Mouse (Mus musculus) heart, postnatal 0 days (tissue): ENCODE data around the gene Tcte1. TPM values are rescaled to one million over a fixed set of nuclear protein-coding genes. Genes with fewer than 3 reads are reported as not detected.

Source experiments
- ATAC-seq: fragments of 200-750 bp; cut with Nextera tagmentation; 2 replicates; pipeline ENCODE4 v1.8.0; 2017; ENCODE audit warnings: low read depth, moderate number of reproducible peaks, moderate library complexity; ENCODE audit not compliant: insufficient read depth
- DNase-seq: peaks from one replicate; pipeline ENCODE4 v3.0.0-alpha.2; 2016; ENCODE audit warnings: low spot score
- H3K27ac ChIP-seq: fragments of 300-500 bp; sonication (generic); 2 replicates; pipeline ENCODE4 v1.5.1; 2014; ENCODE audit warnings: low read depth, mild to moderate bottlenecking
- H3K27me3 ChIP-seq: fragments of 300-500 bp; sonication (generic); 2 replicates; pipeline ENCODE4 v1.6.1; 2014; ENCODE audit warnings: low read length, mixed read lengths; ENCODE audit not compliant: control insufficient read depth, insufficient read depth
- H3K36me3 ChIP-seq: fragments of 300-500 bp; sonication (generic); replicated peaks from 2 replicates; pipeline ENCODE4 v1.6.1; 2014; ENCODE audit warnings: low read length, mixed read lengths; ENCODE audit not compliant: control insufficient read depth, insufficient read depth
- H3K4me1 ChIP-seq: fragments of 300-500 bp; sonication (generic); 2 replicates; pipeline ENCODE4 v1.6.1; 2014; ENCODE audit warnings: antibody characterized with exemption; ENCODE audit not compliant: control insufficient read depth, insufficient read depth
- H3K4me2 ChIP-seq: fragments of 300-500 bp; sonication (generic); 2 replicates; pipeline ENCODE4 v1.6.1; 2014; ENCODE audit warnings: low read depth, mild to moderate bottlenecking, low read length, moderate library complexity
- H3K4me3 ChIP-seq: fragments of 300-500 bp; sonication (generic); 2 replicates; pipeline ENCODE4 v1.5.1; 2014; ENCODE audit warnings: low read depth, low read length
- H3K9ac ChIP-seq: fragments of 300-500 bp; sonication (generic); replicated peaks from 2 replicates; pipeline ENCODE4 v1.6.1; 2014; ENCODE audit warnings: low read depth, low read length, mixed read lengths
- H3K9me3 ChIP-seq: fragments of 300-500 bp; sonication (generic); replicated peaks from 2 replicates; pipeline ENCODE4 v1.6.1; 2016; ENCODE audit warnings: low read length; ENCODE audit not compliant: control insufficient read depth
- CTCF ChIP-seq: IDR thresholded peaks from 2 replicates; pipeline ENCODE4 v1.5.1; 2016; ENCODE audit warnings: antibody characterized with exemption, control low read depth, low read depth
- EP300 ChIP-seq: IDR thresholded peaks from 2 replicates; pipeline ENCODE4 v1.6.1; 2016; ENCODE audit warnings: antibody characterized with exemption, low read depth
- WGBS: fragments of 180-500 bp; shearing (Covaris S2); extraction: QIAGEN DNeasy Blood & Tissue Kit; methylation state at CpG from one replicate; pipeline ENCODE4 v1.1.7; 2014; 5-methylcytosine and 5-hydroxymethylcytosine counted together
- polyA plus RNA-seq: library from polyadenylated mRNA; unstranded; fragments of >200 nt; fragmentation: Nextera tagmentation; extraction: Ambion mirVana; gene quantifications from 2 replicates; pipeline ENCODE4 v1.2.1, GENCODE M21; 2015
- total RNA-seq: library from RNA; depleted of rRNA; stranded (reverse); fragments of >200 nt; gene quantifications from 2 replicates; pipeline ENCODE4 v1.2.3, GENCODE M21; 2014; ENCODE audit warnings: low replicate concordance

The Tcte1 gene
- total and polyA plus RNA-seq, 2 experiments from 2014 or later: not detected

DNA sequence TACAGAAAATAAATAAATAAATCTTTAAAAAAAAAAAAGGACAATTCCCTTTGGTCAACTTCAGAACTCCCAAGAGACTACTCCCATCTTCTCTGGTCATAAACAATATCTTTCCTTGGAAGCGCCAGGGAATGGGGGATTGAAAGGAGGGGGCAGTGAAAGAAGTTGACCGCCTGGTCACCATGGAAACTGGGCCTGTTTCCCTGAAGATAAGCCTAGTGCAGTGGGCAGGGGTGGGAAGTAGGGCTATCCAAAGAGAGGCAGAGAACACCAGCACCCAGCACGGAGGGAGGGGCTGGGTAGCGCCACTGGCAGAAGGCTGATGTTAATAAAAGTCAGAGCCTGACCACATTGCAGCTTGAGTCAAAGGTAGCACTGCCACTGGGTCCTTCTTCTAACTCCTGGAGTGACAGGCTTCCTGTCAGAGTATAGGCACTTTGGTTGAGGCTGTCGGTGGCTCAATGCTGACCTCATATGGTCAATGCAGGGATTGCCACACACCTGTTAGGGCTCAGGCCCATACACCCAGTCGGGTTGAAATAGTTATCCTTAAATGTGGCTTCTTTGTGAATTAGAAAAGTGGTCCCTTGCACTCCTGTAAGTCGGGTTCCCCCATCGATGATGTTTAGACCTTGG lies 28.7 kb downstream of the Tcte1 start:
- H3K4me3 ChIP-seq: no peak overlapping the region
- no peak for TF ChIP-seq EP300
- peak; percentile 88 for TF ChIP-seq CTCF
- DNase-seq: peak; percentile 68
- WGBS: 4% methylated on average over 8 of the region's 8 CpGs
- no peak overlapping the region for H3K27ac ChIP-seq
- H3K4me1 ChIP-seq: peaks cover 16% of the 10 kb centered on the region; the same call in 1 of the 2 replicates
- no peak overlapping the region for H3K9ac ChIP-seq
- no peaks in the 10 kb centered on the region for H3K9me3 ChIP-seq
- no peak overlapping the region for H3K4me2 ChIP-seq
- peaks cover 52% of the 10 kb centered on the region for H3K27me3 ChIP-seq
- no peaks in the 10 kb centered on the region for H3K36me3 ChIP-seq
- peak; percentile 52; the same call in 1 of the 2 replicates for ATAC-seq

DNA sequence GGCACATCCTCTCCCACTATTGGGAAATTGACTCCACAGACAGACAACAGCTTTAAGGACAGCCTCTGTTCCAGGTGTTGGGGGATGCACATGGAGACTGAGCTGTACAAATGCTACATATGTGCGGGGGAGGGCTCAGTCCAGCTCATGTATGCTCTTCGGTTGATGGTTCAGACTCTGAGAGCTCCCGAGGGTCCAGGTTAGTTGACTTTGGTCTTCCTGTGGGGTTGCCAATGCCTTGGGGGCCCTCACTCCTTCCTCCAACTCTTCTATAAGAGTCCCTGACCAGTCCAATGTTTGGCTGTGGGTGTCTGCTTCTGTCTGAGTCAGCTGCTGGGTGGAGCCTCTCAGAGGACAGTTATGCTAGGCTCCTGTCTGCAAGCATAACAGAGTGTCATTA lies 29.8 kb downstream of the Tcte1 start:
- WGBS: 68% methylated on average over 3 of the region's 3 CpGs
- DNase-seq (no peak), ATAC-seq (no peak)
- H3K4me3 ChIP-seq: no peak overlapping the region
- peaks cover 46% of the 10 kb centered on the region for H3K27me3 ChIP-seq
- no peaks in the 10 kb centered on the region for H3K9me3 ChIP-seq
- H3K4me2 ChIP-seq: no peak overlapping the region
- no peak overlapping the region for H3K9ac ChIP-seq
- no peak overlapping the region for H3K27ac ChIP-seq
- no peak for TF ChIP-seq CTCF
- no peak for TF ChIP-seq EP300
- H3K4me1 ChIP-seq: peaks cover 16% of the 10 kb centered on the region; the same call in 1 of the 2 replicates
- H3K36me3 ChIP-seq: no peaks in the 10 kb centered on the region

DNA sequence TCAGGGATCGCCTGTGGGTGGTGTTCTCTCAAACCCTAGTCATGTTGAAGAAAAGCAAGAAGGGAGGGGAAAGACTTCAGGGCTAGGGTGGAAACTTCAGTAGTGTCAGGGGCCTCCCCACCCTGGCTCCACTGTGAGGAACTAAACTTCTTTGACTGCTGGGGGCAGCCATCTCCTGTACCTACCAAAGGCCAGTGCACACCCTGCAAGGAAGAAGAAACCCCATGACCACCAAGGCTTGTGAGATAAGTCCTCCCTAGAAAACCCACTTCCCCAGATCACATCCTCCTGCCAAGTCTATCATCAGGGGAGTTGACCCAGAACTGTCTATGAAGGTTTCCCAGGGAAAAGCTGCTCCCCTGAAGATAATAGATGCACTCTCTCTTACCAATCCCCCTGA lies 31.2 kb downstream of the Tcte1 start:
- H3K4me2 ChIP-seq: no peak overlapping the region
- no peaks in the 10 kb centered on the region for H3K9me3 ChIP-seq
- H3K9ac ChIP-seq: no peak overlapping the region
- no peak overlapping the region for H3K4me3 ChIP-seq
- ATAC-seq: no peak
- H3K27me3 ChIP-seq: peaks cover 32% of the 10 kb centered on the region
- H3K36me3 ChIP-seq: no peaks in the 10 kb centered on the region
- DNase-seq: no peak
- no peak overlapping the region for H3K27ac ChIP-seq
- no peak for TF ChIP-seq EP300
- TF ChIP-seq CTCF: no peak
- H3K4me1 ChIP-seq: peaks cover 9% of the 10 kb centered on the region; the same call in 1 of the 2 replicates
- 32% methylated on average over 1 of the region's 1 CpGs for WGBS

DNA sequence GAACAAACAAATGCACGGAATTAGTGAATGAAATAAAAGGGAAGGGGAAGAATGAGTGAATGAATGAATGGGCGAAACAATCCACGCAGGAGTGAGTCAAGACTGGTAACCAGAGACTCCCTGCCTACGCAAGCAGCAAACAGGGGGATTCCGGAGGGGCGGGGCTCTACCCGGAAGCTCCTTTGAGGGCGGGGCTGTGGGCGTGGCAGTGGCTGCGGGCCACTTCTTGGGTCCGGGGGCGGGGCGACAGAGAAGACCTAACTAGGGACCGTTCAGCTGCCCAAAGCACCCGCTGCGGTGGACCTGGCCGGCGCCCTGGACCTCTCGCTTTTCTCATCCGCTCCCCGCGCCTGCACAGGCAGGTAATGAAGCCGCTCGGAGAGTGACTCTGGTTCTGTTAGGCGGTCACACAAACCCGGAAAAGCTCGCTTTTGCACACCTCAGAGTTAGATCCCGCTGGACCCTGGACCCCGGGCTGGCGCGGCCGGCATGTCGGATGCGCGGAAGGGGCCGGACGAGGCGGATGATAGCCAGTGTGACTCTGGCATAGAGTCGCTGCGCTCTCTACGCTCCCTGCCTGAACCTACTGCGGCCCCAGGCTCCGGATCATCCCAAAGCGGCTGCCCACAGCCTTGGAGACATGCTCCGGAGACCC lies 32.3 kb downstream of the Tcte1 start, which contains the start of gene Nfkbie:
Gene Nfkbie, plus strand, starts transcription at position 252 of the 655 bp plus-strand sequence.
- ATAC-seq (peak; percentile 87), DNase-seq (peak; percentile 90)
- TF ChIP-seq EP300 (no peak), CTCF (no peak)
- Histone ChIP-seq H3K4me1 (peaks cover 5% of the 10 kb centered on the region; the same call in 1 of the 2 replicates), H3K9me3 (no peaks in the 10 kb centered on the region), H3K4me2 (peak within 1 kb of the TSS; percentile 93), H3K36me3 (no peaks in the 10 kb centered on the region), H3K27me3 (peaks cover 22% of the 10 kb centered on the region), H3K9ac (peak within 1 kb of the TSS; percentile 51), H3K27ac (peak within 1 kb of the TSS; percentile 32; the same call in 1 of the 2 replicates), H3K4me3 (peak within 1 kb of the TSS; percentile 71)
- WGBS: 2% methylated on average over 42 of the region's 45 CpGs

DNA sequence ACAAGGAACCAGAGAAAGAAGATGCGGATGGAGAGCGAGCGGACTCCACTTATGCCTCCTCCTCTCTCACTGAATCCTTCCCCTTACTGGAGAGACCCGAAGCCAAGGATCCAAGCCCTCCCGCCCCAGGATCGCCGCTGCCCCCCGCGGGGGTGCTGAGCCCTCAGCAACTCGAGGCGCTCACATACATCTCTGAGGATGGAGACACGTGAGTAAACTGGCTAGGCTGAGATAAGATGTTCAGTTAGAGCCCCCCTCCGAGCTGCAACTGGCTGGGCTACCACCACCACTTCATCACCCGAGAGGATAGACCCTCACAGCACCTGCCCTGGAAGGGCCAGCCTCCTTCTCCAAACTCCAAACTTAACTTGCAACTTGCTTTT lies 32.9 kb downstream of the Tcte1 start:
- Histone ChIP-seq H3K27ac (no peak overlapping the region), H3K27me3 (peaks cover 17% of the 10 kb centered on the region), H3K4me1 (peaks cover 5% of the 10 kb centered on the region; the same call in 1 of the 2 replicates), H3K9ac (peak overlapping the region; percentile 51), H3K9me3 (no peaks in the 10 kb centered on the region), H3K36me3 (no peaks in the 10 kb centered on the region), H3K4me3 (peak overlapping the region; percentile 71), H3K4me2 (peak overlapping the region; percentile 93)
- TF ChIP-seq EP300: no peak
- TF ChIP-seq CTCF: no peak
- ATAC-seq (no peak), DNase-seq (no peak)
- WGBS: 2% methylated on average over 14 of the region's 14 CpGs
